Mouse (Mus musculus): Measurements from ENCODE around the gene Zfp618. TPM values are rescaled to one million over a fixed set of nuclear protein-coding genes. Genes with fewer than 3 reads are reported as not detected.

Gene Zfp618
- total RNA-seq, 2 experiments from 2014 or later, result 0.02 TPM; not detected in 1

DNA sequence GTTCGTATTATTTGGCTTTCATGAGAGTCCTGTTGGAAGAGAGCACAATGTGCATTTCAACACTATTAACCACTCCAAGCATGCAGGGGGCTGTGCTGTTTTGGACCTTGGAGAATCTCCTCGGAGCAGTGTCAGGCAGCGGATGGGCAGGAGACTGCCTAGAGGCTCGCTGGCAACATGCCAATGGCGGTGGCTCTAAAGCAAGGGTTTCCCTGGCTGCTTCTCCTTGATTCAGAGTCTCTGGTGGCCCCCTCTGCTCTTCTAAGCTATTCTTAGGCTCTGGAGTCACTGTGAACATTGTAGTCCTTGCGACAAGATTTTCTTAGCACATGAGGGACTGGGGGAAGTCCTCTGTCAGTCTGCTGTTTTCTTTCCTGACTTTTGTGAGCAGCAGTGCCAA, 33.5 kb downstream of the Zfp618 start:
- no peak for ATAC-seq (ENCODE audit: poor library complexity, severe bottlenecking)

- no peak for ATAC-seq (ENCODE audit: poor library complexity, severe bottlenecking)
Observed at GRCm38 (mm10) chr4:62999321-62999720, 33.9 kb downstream of the Zfp618 start.

GRCm38 (mm10) chr4:62999916-63000315, 34.5 kb downstream of the Zfp618 start:
- ATAC-seq (ENCODE audit: poor library complexity, severe bottlenecking), result no peak

- no peak for ATAC-seq (ENCODE audit: poor library complexity, severe bottlenecking)
Observed at GRCm38 (mm10) chr4:63000316-63001055, 35.1 kb downstream of the Zfp618 start.

- no peak for ATAC-seq (ENCODE audit: poor library complexity, severe bottlenecking)
Observed at GRCm38 (mm10) chr4:63002386-63002785, 37.0 kb downstream of the Zfp618 start.

- no peak for ATAC-seq (ENCODE audit: poor library complexity, severe bottlenecking)
Observed at GRCm38 (mm10) chr4:63004519-63004918, 39.1 kb downstream of the Zfp618 start.

DNA sequence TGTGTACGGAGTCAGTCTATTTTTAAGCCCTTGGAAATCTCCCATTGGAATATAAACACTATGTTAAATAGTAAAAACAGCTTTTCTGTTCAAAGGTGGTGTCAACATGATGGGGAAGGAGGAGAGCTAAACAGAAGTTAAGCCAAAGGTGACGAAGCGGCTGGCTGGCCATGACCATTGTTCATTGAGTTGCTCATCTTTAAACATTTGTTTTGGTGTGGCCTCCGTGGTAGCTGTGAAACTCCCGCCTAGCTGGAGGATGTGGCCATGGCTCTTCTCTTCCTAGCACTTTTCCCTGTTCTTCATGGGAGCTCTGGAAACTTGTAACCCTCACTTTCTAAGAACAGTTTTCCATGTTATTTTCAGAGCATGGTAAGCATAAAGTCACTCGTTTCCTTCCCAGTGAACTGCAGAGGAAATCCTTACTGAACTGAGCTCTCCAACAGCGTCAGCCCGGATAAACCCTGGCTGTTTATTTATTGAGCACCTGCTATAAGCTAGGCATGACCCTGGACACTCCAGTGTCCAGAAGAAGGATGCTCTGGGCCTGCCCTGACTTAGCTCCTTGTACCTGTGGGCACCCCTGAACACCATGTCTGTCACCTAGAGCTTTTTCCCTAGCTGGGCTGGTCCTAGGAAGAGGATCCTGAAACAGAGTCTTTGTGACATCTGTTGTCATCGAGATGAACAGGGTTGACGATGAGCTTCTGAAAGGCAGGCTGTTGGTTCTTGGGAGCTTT, 40.2 kb downstream of the Zfp618 start:
- ATAC-seq (ENCODE audit: poor library complexity, severe bottlenecking), result no peak

DNA sequence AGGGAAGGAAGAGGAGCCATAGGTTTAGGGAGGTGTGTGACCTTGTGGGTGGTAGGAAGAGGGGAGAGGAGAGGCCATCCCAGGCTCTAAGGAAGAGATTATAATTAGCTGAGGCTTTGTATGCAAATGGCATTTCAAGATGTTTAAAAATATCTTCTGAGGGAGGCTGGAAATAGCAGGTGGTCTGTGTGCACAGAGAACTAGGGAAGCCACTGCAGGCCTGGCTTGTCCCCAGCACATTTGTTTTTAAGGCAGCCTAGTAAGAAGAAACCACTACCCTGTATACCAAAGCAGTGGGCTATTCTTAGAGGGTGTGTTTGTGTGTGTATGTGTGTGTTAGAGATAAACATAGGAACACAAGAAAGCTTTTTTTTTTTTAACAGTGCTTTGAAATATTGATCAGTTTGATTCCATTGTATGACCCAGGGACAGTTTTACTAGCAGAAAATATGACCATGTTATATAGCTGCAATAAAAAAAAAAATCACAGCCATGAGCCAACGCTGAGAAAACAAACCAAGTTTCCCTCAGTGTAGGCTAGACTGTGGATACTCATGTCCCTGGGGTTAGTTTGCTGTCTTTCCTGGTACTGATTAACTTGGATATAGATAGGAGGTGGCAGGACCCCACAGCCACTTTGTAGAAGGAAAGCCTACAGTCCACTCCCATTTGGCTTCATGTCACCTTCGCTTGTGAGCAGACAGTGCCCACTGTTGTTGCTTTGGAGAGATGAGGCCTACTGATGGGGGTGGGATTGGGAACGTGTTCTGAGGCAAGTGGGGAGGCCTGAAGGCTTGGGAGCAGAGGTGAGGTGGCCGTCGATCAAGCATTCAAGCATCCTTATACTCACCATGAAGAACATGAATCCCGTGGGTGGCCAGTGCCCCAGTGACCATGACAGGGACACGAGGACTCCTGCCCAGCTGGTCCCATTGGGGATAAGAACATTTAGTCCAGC, 41.1 kb downstream of the Zfp618 start:
- no peak for ATAC-seq (ENCODE audit: poor library complexity, severe bottlenecking)

DNA sequence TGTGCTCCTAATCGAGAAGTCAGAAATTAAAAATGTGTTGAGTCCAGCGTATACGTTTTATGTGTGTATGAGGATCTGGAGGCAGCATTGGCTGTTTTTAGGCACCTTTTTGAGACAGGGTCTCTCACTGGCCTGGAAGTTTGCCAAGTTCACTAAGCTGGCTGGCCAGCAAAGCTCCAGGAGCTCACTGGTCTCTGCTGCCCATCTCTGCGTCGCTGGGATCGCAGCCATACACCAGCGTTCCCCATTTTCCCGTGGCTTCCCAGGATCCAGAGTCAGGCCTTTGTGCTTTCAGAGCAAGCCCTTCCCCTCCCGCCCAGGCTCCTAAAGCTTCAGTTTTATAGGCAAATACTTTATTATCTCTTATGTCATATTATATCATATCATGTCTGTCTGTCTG, 42.8 kb downstream of the Zfp618 start:
- no peak for ATAC-seq (ENCODE audit: poor library complexity, severe bottlenecking)

GRCm38 (mm10) chr4:63008822-63009221, 43.4 kb downstream of the Zfp618 start:
- ATAC-seq (ENCODE audit: poor library complexity, severe bottlenecking), result no peak

GRCm38 (mm10) chr4:63009821-63010220, 44.4 kb downstream of the Zfp618 start:
- no peak for ATAC-seq (ENCODE audit: poor library complexity, severe bottlenecking)

DNA sequence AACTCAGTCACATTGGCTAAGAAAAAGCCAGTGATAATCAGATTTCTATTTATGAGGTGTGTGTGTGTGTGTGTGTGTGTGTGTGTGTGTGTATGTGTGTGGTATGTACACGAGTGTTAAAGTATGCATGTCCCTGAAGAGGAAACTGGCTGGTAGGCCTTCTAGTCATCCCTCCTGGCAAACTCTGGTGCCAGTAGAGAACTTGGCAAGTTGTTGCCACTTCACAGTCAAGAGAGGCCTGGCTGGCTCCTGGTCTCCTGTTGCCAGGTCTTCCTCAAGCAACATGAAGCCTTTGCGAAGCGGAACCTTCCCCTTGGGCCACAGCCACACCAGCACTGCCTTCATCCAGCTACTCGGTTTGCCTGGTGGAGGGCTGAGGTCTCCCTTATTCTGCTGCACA, 44.9 kb downstream of the Zfp618 start:
- no peak for ATAC-seq (ENCODE audit: poor library complexity, severe bottlenecking)

- ATAC-seq (ENCODE audit: poor library complexity, severe bottlenecking), result no peak
Observed at GRCm38 (mm10) chr4:63018616-63019015, 53.2 kb downstream of the Zfp618 start.

DNA sequence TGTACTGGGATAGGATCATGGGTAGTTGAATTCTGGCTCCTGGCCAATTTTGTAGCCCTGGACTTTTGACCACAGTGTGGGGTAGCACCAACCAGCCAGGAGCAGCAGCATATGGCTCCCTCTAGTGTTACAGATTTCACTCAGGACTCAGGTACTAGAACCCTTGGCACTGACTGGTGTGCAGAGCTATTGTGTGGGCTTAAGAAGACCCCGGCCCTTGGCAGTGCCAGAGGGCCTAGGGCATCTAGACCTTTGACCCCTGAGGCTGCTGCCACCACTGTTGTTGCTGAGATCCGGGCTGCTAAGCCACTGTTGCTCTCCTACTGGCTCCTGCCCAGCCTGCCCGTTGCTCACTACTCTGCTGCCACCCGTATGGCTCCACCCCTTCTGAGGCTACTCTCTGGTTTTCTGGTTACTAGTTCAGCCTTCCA, 54.1 kb downstream of the Zfp618 start:
- ATAC-seq (ENCODE audit: poor library complexity, severe bottlenecking), result no peak

- ATAC-seq (ENCODE audit: poor library complexity, severe bottlenecking), result no peak
Observed at GRCm38 (mm10) chr4:63021034-63021700, 55.8 kb downstream of the Zfp618 start.

DNA sequence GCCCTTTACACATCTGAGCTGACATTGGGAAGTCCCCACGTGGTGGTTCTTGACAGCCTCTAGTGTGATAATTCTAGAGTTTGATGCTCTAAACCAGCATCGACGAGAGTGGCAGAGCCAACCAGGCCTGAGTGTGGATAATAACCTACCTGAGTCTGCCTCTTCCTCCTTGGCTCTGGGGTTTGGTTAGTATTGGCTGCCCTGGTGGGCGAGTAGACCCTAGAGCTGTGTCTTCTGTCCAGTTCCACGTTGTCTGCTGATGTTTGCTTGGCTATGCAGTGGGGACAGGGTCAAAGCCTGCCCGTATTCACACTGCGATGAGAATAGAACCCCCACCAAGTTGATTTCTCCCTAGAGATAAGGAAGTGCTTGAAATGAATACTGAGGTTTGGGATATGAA, 58.1 kb downstream of the Zfp618 start:
- ATAC-seq (ENCODE audit: poor library complexity, severe bottlenecking), result no peak

- ATAC-seq (ENCODE audit: poor library complexity, severe bottlenecking), result no peak
Observed at GRCm38 (mm10) chr4:63024098-63024497, 58.7 kb downstream of the Zfp618 start.

DNA sequence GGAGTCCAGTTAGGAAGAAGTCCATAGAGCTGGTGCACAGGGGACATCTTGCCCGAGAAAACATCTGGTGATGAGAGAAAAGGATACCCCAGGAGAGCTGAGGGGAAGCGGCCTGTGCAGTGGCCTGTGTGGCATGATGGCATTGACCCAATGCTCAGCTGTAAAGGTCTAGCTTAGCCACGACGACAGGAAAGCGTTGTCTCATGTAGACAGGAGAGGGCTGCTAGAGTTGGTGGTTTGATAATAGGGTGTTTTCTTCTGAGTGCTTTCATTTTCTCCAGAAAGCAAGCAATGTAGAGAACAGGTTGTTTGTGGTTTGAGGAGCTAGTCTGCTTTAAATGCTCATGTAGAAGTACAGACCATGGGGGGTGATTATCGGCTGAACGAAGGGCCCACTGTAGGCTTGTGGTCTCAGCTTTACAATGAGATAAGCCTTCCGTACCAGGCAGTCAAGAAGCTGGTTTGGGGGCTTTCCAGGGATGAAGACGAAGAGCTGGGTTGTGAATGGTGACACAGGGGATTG, 59.4 kb downstream of the Zfp618 start:
- ATAC-seq (ENCODE audit: poor library complexity, severe bottlenecking), result no peak

DNA sequence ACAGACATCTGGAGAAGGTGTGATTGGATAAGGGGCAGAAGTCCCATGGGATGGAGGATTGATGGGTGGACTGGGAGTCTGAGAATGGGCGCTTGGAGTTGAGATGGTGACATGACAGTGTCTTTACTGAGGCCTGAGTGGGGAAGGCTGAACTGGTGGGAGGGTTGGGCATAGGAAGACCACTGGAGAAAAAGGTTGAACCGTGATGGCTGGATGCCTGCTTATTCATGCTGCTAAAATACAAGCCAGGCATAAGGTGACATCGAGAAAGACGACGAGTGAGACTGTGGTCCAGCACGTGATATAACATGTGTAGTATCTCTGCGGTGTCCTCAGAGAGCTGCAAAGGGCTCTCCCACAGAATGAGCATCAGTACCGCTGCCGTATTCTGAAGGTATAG, 59.9 kb downstream of the Zfp618 start:
- ATAC-seq (ENCODE audit: poor library complexity, severe bottlenecking), result no peak

DNA sequence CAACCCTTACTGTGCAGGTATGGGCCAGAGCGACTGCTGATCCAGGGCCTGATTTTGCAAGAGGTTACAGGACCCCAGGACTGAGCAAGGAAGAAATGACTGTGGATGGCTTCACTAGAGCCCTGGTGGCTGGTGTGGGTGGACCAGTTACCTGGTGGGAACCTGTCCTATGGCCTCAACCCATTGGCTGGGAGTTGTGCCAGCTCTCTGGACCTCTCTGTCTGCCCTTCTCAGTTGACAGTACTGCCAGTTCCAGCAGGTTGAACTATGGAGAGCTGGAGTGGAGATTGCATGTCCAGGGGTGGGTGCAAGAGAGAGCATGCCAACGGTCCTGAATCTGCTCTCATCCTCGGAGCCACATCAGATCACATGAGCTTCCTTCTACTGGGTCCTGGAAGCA, 60.9 kb downstream of the Zfp618 start:
- ATAC-seq (ENCODE audit: poor library complexity, severe bottlenecking), result no peak

All from megakaryocyte, adult 5-6 weeks (primary cell).